8 mouse cellular contexts compared by ENCODE assay signal in genomic region chr5:74432879-74433539, GRCm38 (mm10).
DNase-seq lines count a peak whose midpoint lies in the region; ATAC-seq and TF ChIP-seq lines count a peak whose summit lies in the region.

No protein-coding gene starts in this region.

- no peak for ATAC-seq in hindbrain, embryonic 11.5 days (ENCODE audit: low FRiP score)
- ATAC-seq in midbrain, embryonic 13.5 days, result peak; percentile 73; the same call in 1 of the 2 replicates
- no peak for ATAC-seq in megakaryocyte-erythroid progenitor cell, adult 5-6 weeks (replicated peaks; ENCODE audit: low FRiP score, low TSS enrichment, poor library complexity, severe bottlenecking)
- no peak for ATAC-seq in inflammation-experienced regulatory T-cells, adult 6 months

- H3K4me3 ChIP-seq in cerebellum, adult 2 months (replicated peaks; ENCODE audit: insufficient read depth, low read depth, low read length), result no peak overlapping the region
- no peak overlapping the region for H3K4me3 ChIP-seq in hindbrain, embryonic 11.5 days (ENCODE audit: low read depth, low read length)
- no peak overlapping the region for H3K4me3 ChIP-seq in midbrain, embryonic 13.5 days (replicated peaks)

- H3K4me2 ChIP-seq in hindbrain, embryonic 11.5 days (replicated peaks; ENCODE audit: low read depth, low read length), result no peak overlapping the region; the same call in 1 of the 2 replicates
- H3K4me2 ChIP-seq in midbrain, embryonic 13.5 days (replicated peaks), result peak overlapping the region; percentile 40

- 33% methylated on average over 14 of the region's 14 CpGs for WGBS in cerebellum, adult 2 months
- 38% methylated on average over 14 of the region's 14 CpGs for WGBS in hindbrain, embryonic 11.5 days
- WGBS in midbrain, embryonic 13.5 days, result 27% methylated on average over 14 of the region's 14 CpGs

- H3K27ac ChIP-seq in cerebellum, adult 2 months (ENCODE audit: insufficient read depth, low read length), result no peak overlapping the region
- H3K27ac ChIP-seq in hindbrain, embryonic 11.5 days (ENCODE audit: low read depth, low read length), result no peak overlapping the region
- H3K27ac ChIP-seq in midbrain, embryonic 13.5 days, result no peak overlapping the region

- H3K36me3 ChIP-seq in hindbrain, embryonic 11.5 days (ENCODE audit: control insufficient read depth, insufficient read depth, low read length), result no peaks in the 10 kb centered on the region
- no peaks in the 10 kb centered on the region for H3K36me3 ChIP-seq in midbrain, embryonic 13.5 days

- no peaks in the 10 kb centered on the region for H3K9me3 ChIP-seq in hindbrain, embryonic 11.5 days (ENCODE audit: control insufficient read depth, low read length)
- H3K9me3 ChIP-seq in midbrain, embryonic 13.5 days, result no peaks in the 10 kb centered on the region

- no peak for TF ChIP-seq POLR2A in cerebellum, adult 2 months (IDR thresholded peaks at IDR 0.05; ENCODE audit: borderline replicate concordance, insufficient read depth, low read length)

- TF ChIP-seq CTCF in cerebellum, adult 2 months (IDR thresholded peaks at IDR 0.05; ENCODE audit: borderline replicate concordance, insufficient read depth, low read depth, low read length), result no peak

- peak; percentile 19 to 28 for DNase-seq in cerebellum, postnatal 10 days
- no peak for DNase-seq in cerebellum, adult 2 months
- DNase-seq in embryo, embryonic 11 days, result peak; percentile 89
- peak; percentile 36 for DNase-seq in hindbrain, embryonic 11.5 days (ENCODE audit: low spot score)
- DNase-seq in thymus, adult 18-20 months, result no peak

- H3K9ac ChIP-seq in hindbrain, embryonic 11.5 days (ENCODE audit: low read depth, low read length), result no peak overlapping the region
- H3K9ac ChIP-seq in midbrain, embryonic 13.5 days (replicated peaks), result no peak overlapping the region

- no peaks in the 10 kb centered on the region for H3K4me1 ChIP-seq in cerebellum, adult 2 months (ENCODE audit: control insufficient read depth, insufficient read depth, low read length)
- no peaks in the 10 kb centered on the region for H3K4me1 ChIP-seq in hindbrain, embryonic 11.5 days (replicated peaks; ENCODE audit: control insufficient read depth, insufficient read depth, low read length)
- peaks cover 8% of the 10 kb centered on the region for H3K4me1 ChIP-seq in midbrain, embryonic 13.5 days (replicated peaks)

- no peaks in the 10 kb centered on the region for H3K27me3 ChIP-seq in cerebellum, adult 2 months (ENCODE audit: control insufficient read depth, insufficient read depth, low read length)
- H3K27me3 ChIP-seq in hindbrain, embryonic 11.5 days (ENCODE audit: control insufficient read depth, insufficient read depth, low read length), result no peaks in the 10 kb centered on the region
- H3K27me3 ChIP-seq in midbrain, embryonic 13.5 days, result peaks cover 33% of the 10 kb centered on the region

Comparison
In these comparisons a context has a peak if more than half of its experiments do, and no peak if none do; other contexts are left out.
1. DNase-seq: peak in cerebellum, postnatal 10 days (2 of 2), embryo, embryonic 11 days (single experiment) and hindbrain, embryonic 11.5 days (single experiment); none in cerebellum, adult 2 months (0 of 2) and thymus, adult 18-20 months (0 of 2).